Mouse (Mus musculus) gastrocnemius, postnatal 25 days (tissue): Measurements from ENCODE around the gene Aars. TPM values are rescaled to one million over a fixed set of nuclear protein-coding genes. Genes with fewer than 3 reads are reported as not detected.
"Not testable (repeated sequence)": the region's sequence is repeated elsewhere in the genome, so short reads cannot be mapped to it uniquely, and the experiment has no call there.

ENCODE experiments used
- DNase-seq: peaks from one replicate; pipeline ENCODE4 v3.0.0; 2022
- microRNA-seq, 2 experiments: library from miRNA; unstranded; fragments of <30 nt; microRNA quantifications; one replicate each; pipeline ENCODE4 v1.2.0; 2021; ENCODE audit warnings: borderline replicate concordance in 2 of 2
- total RNA-seq, 2 experiments: library from RNA; stranded (reverse); gene quantifications; 1 replicate in 1 of 2; 2 replicates in 1 of 2; pipeline ENCODE4 v1.2.3; 2021

Aars gene
- total RNA-seq, 2 experiments from 2014 or later = 38.8 to 47.1 TPM

DNA sequence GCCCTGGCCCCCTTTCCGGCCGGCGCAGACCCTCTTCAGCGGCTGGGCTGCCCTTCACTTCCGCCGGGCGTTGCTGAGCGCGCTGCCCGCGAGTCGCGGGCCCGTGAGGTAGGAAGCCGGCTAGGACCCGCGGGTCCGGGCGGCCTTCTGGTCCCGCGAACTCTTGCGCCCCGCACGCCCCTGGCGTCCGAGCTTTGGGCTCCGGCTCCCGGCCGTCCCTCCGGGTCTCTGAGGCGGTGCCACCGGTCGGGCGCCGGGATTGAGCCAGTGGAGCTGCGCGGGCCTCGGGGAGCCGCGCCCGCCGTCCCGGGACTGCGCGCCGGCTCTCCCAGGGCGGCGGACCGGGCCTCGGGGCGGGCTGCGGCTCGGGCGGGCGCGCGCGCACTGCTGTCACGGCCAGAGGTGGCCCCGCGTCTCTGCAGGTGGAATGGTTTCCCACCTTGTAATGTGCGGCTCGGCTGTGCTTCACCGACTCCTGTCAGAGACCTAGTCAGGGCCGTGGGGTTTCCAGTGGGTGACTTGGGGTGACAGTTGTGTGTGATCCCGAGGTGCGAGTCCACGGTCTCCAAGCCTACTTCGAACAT lies 61.9 kb downstream of the Aars start:
- not testable (repeated sequence) for DNase-seq

Small RNA genes within 50 kb of the gene (microRNA-seq; reads per million reads assigned to microRNA genes)
- 0 reads per million in 2 experiments for gene Gm24103
- gene Mir3473d = 0 reads per million in 2 experiments

Other genes starting within 250 kb of the Aars start
- 1 to 10 TPM; 6.5 to 6.8 TPM for gene Il34, start 227.2 kb upstream of the Aars start, total RNA-seq
- gene Cog4, start 186.5 kb upstream of the Aars start, total RNA-seq = 10 to 100 TPM; 56.0 to 63.1 TPM
- 10 to 100 TPM; 18.4 to 19.2 TPM for gene Sf3b3, start 186.4 kb upstream of the Aars start, total RNA-seq
- gene Fuk, start 130.7 kb upstream of the Aars start, total RNA-seq = 1 to 10 TPM; 3.2 to 3.3 TPM
- 10 to 100 TPM; 43.5 to 45.3 TPM for gene St3gal2, start 113.2 kb upstream of the Aars start, total RNA-seq
- 10 to 100 TPM; 24.2 to 27.0 TPM for gene Ddx19a, start 35.3 kb upstream of the Aars start, total RNA-seq
- gene Ddx19b, start 1.4 kb upstream of the Aars start, total RNA-seq = 10 to 100 TPM; 11.4 to 11.5 TPM
- not detected for gene Exosc6, start 23.2 kb downstream of the Aars start, total RNA-seq
- under 1 TPM; 0.64 to 0.88 TPM for gene Clec18a, start 59.3 kb downstream of the Aars start, total RNA-seq
- gene Pdpr, start 61.5 kb downstream of the Aars start, total RNA-seq = 10 to 100 TPM; 89.9 to 97.1 TPM
- 10 to 100 TPM; 32.9 to 36.1 TPM for gene Glg1, start 226.1 kb downstream of the Aars start, total RNA-seq